Mouse (Mus musculus): Measurements from ENCODE around the gene Ghrl.
"Not testable (repeated sequence)": the region's sequence is repeated elsewhere in the genome, so short reads cannot be mapped to it uniquely, and the experiment has no call there.

Gene Ghrl

GRCm38 (mm10) chr6:113696582-113697221 lies 23.0 kb downstream of the Ghrl start, which contains the start of gene Tatdn2:
Gene Tatdn2 (plus strand): TSS chr6:113697050.
- DNase-seq (ENCODE audit: low read depth, low spot score) = peak; percentile 93

DNA sequence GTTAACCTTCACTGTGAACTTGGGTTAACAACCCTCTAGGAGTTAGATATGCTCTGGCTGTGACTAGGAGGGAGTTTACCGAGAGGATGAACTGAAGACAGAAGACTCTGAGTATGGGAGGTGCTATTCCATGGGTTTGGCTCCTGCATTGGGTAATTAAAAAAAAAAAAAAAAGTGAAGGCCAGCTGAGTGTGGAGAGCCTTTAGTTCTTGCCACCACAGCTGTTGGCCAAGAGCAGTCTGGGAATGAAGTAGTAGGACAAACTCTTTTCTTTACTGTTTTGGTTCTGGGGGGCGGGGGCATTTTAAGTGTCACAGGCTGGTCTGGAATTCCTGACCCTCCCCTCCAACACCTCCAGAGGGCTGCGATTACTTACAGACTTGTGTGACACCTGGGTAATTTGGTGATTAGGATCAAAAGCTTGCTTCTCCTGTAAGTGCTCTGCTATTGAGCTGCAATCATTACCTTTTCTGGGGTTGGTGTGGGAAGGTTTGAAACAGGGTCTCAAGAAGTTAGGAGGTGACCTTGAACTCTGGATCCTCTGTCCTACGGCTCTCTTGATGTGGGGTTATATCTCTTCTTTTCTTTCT lies 23.8 kb downstream of the Ghrl start:
- no peak for DNase-seq (ENCODE audit: low read depth, low spot score)

GRCm38 (mm10) chr6:113695203-113695602 lies 24.5 kb downstream of the Ghrl start:
- no peak for DNase-seq (ENCODE audit: low read depth, low spot score)

DNA sequence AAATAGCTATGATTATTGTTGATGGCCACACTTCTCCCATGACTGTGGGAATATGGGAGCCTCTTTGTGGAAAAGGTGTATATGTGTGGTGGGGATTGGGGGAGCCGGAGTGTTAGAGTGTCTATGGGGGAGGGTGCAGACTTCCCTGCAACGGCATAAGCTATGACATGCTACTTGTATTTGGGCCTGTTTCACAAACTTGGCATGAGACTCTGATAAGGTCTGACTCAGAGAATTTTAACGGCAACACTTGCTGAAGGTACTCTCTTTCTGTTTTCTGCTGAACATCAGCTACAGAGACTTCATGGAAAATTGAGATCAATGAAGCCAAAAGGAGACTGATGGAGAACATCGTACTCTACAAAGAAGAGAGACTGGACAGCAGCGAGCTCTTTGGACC lies 26.3 kb downstream of the Ghrl start:
- no peak for DNase-seq (ENCODE audit: low read depth, low spot score)

DNA sequence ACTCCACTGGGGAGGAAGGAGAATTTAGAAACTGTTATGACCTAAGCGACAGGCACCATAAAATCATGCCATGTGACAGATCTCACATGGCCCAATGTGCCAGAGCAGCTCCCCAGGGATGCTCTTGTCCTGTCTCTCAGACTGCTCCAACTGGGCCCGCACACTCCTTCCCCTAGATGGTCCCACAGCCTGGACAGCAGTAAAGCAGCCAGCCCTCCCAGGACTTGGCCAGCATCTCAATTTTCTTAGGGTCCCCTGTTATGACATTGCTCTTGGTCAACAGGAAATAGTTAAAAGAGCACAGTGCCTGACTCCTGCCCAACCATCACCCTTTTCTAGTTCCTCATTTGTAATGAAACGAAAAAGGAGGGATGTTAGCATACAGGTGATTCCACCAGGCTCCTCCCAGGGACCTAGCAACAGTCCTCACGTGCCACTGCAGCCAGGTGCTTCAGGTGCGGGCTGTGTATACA lies 27.0 kb downstream of the Ghrl start:
- no peak for DNase-seq (ENCODE audit: low read depth, low spot score)

GRCm38 (mm10) chr6:113691084-113691462 lies 28.6 kb downstream of the Ghrl start:
- DNase-seq (ENCODE audit: low read depth, low spot score) = no peak

- no peak for DNase-seq (ENCODE audit: low read depth, low spot score)
Observed at GRCm38 (mm10) chr6:113690400-113691083, 29.1 kb downstream of the Ghrl start.

DNA sequence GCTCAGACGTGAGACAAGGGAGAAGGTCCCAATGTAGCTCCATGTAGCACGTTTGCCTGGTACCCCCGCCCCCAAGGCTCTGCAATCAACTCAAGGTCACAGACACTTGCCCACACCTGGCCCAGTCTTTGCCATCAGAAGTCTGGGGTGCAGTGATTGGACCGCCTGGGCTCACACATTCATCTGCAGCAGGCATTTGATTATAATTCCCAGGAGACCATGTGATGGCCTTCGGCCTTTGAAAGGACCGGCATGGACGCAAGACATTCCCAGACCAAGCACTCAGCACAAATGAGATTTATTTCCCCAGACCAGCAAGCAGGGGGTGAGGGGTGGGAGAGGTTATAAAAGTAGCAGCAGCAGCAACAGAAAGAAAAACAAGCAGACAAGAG lies 29.7 kb downstream of the Ghrl start:
- no peak for DNase-seq (ENCODE audit: low read depth, low spot score)

DNA sequence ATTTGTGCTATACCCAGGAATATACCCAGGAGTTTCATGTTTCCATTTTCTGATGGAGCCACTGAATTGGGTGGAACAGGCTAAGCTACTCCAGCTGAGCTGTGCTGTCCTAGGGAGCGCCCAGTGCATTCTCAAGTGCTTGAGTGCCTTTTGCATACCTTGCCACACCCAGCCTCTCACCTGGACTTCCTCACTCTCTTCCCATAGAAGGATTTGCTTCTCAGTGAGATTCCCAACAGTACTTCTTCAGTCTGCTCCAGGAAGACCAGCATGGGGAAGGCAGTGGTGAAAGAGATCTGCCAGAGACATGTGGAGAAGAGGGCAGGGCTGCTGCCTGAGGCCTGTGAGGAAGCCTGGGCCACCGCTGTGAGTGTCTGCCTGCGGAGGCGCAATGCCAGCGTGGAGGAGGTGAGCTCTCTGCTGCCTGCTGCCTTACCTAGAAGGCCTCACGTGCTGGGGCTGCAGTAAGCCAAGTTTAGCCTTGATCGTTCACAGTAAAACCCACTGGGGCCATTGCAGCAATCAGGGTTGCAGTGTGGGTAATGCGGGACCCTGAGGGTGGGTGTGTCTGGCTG lies 33.0 kb downstream of the Ghrl start:
- DNase-seq (ENCODE audit: low read depth, low spot score) = no peak

- no peak for DNase-seq (ENCODE audit: low read depth, low spot score)
Observed at GRCm38 (mm10) chr6:113683081-113683825, 36.4 kb downstream of the Ghrl start.

DNA sequence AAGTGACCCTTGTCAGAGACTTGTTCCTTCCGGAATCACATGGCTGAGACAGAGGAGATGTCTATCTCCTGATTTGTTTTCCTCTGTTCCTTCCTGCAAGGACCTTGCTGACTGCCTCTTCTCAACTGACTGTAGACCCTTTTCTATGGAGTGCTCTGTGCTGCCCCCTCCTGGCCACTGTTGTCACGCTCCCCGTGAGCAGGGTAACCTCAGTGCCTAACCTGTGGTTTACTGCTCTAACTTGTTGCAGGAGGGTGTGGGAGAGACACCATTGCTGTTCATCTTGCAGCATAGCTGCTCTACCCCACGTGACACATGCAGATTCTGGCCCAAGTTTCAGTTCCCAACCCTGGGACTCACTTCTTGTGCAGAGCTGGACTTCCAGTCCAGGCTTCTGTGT lies 38.4 kb downstream of the Ghrl start:
- no peak for DNase-seq (ENCODE audit: low read depth, low spot score)

DNA sequence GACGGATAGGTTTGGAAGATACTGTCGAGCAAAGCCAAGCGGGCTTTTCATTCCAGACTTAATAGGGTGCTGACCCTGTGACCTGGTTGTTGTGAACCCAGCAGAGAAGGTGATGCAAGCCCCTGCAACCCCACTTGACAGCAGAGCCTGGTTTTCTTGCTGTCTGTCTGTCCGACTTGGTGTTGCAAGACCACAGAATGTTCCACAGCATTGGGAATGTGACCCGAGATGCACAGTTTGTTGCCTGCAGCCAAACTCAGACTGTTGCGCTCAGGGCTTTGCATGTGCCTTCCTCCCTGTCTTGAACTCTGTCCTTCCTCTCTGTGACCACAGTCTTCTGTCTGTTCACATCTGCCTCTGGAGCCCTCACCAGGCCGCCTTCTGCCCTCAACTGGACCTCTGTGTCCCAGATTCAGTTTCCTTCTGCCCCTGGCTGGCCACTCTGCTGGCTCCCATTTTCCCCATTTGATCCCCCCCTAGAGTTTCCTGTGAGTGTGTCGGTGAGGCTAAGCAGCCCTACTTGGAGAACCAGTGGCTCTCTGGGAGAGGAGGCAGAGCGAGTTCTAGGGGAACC lies 39.6 kb downstream of the Ghrl start:
- no peak for DNase-seq (ENCODE audit: low read depth, low spot score)

DNA sequence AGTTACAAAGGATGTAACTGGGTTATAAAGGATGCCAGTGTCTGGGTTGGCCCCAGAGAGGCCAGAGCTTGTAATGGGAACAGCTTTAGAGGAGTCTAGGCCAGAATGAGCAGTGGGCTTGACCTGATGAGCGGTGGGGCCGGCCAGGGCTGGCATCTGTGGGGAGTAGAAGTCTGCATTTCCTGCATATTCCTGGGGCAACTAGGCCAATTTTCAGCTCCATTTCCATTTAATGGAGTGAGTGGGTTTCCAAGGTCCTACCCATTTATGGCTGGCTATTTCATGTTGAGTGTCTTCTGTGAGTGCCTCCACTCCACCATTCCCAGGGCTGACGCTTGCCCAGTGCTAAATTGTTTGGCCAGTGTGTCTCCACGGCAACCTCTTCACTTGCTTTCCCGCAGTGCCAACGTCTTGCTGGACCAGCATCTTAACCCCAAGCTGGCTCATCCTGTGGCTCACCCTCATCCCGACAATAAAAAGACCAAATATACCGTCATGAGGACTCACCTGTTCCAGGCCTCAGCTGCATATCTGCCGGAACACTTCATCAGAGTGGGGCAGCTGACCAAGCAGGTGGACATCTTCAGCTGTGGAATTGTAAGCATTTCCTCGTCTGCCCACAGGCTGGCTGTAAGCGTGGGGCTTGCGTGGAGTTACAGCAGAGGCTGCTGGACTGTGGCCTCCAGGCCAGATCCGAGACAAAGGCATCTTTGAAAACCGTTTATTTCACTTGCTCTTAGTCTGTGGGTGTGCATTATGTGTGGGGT lies 41.3 kb downstream of the Ghrl start:
- no peak for DNase-seq (ENCODE audit: low read depth, low spot score)

DNA sequence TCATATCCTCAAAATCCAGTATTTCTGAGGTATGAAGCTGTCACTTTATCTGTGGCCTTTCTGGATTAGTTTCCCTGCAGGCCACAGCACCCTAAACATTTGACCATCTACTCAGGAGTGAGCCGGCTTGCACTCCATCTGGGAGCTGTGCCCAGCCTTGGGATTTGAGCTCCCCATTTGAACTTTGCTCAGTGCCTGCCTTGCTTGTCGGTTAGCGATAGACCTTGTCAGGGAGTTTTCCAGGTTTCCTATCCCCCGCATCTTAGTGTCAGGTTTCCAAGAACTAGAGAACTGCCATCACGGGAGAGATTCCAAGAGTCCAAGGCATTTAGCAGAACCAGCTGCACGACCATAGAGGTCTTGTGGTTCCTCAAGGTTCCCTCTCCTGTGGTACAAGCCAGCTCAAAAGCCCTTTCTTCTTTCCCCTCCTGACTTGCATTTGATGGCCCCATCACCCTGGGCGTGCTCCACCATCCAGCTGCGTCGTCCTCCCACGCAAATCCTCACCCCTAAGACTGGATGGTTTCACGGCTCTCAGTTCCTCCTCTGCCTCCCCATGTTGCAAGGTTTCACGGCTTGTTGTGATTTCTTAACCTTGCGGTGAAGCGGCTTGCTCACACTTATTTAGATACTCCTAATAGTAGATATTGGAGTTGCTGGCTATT lies 42.5 kb downstream of the Ghrl start:
- no peak for DNase-seq (ENCODE audit: low read depth, low spot score)

DNA sequence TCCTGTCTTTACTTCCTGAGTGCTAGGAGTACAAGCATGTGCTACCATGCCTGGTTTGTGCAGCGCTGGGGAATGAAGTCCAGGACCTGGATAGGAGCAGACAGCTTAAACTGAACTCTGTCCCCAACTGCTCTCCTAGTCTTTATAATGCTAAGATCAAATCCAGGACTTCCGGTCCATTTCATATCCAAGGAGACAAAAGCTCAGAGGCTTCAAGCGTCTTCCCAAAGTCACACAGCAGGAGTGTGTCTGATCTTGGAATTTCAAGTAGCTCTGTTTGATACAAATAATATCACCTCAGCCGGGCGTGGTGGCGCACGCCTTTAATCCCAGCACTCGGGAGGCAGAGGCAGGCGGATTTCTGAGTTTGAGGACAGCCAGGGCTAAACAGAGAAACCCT lies 43.7 kb downstream of the Ghrl start:
- DNase-seq (ENCODE audit: low read depth, low spot score) = no peak

DNA sequence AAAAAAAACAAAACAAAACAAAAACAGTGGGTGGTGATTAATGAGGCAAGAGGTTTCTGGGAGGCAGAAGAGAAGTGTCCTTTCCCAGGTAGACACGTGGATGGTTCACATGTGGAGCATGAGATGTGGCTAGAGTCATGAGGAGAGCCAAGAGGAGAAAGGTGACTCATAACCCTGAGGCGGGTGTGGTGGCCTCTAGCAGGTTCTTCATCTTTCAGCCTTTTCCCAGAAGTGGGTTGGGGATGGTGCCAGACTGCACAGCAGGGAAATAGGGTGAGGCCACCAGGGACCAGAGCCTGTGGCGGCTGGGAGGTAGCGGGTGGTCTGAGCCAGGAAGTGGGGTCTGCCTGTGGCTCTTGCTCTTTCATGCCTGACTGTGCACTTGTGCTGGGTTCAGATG lies 44.4 kb downstream of the Ghrl start:
- no peak for DNase-seq (ENCODE audit: low read depth, low spot score)

DNA sequence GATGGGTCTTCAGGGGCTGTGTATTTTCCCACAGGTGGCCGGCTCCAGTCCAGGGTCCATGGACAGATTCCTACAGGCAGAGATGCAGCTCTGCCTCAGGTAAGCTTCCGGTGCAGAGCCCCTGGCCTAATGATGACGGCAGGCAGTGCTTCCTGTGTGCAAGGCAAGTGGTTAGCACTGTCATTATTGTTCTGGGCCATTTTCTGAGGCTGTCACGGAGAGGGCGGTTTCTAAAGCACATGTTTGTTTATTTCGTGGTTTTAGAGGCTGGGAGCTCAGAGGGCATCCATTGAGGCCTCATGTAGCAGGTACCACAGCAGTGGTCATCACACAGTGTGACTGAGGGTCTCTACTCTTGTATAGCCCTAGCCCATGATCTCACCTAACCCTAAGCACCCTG lies 46.7 kb downstream of the Ghrl start:
- DNase-seq (ENCODE audit: low read depth, low spot score) = no peak

GRCm38 (mm10) chr6:113672029-113672428 lies 47.7 kb downstream of the Ghrl start:
- DNase-seq (ENCODE audit: low read depth, low spot score) = not testable (repeated sequence)

- DNase-seq (ENCODE audit: low read depth, low spot score) = no peak
Observed at GRCm38 (mm10) chr6:113669821-113670220, 49.9 kb downstream of the Ghrl start.

Data from embryo, embryonic 11.5 days (tissue).